Mouse (Mus musculus) kidney, adult 9 months (tissue): ENCODE measurements around the gene Dennd5b.
"Not testable (repeated sequence)": the region's sequence is repeated elsewhere in the genome, so short reads cannot be mapped to it uniquely, and the experiment has no call there.

Experiments used
- DNase-seq: peaks from one replicate; pipeline ENCODE4 v3.0.0; 2022

Gene Dennd5b

DNA sequence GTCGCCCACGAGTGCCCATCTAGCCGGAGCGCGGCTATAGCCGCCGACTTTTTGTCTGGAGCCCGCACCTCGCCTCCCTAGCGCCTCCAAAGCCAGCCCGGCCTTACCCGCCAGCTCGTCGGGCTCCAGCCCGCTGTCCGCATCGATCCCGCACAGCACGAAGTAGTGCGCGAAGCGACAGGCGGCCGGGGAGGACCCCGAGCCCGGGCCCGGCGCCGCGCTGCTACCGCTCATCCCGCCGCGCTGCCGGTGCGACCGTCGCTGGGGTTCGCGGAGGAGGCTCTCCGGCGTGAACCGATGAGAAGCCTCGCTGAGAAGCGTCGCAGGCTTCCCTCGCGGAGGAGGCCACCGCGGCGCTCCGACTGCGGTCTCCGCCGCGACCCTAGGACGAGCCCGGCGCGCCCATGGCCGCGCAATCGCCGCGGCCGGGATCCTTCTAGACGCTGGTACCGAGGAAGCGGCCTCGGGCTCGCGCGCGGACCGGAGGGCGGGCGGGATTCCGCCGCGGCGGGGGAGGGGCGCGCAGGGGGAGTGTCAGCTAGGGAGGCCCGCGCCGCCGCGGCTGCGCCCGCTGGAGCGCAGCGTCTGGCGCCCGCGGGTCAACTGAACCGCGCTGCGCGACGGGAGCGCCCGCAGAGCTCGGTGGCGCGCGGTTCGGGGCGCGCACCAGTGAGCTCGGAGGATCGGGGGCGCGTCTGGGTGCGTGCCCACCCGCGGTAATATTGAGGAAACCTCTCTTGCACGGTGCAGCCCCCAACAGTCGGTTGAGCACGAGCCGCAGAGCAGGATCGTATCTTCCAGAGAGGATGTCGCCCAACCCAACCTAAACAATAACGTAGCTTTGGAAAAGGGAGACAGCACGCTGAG, at the start of gene Dennd5b:
Gene Dennd5b (minus strand): TSS at position 605 of the 867 bp plus-strand sequence.
- DNase-seq, result peak; percentile 79

DNA sequence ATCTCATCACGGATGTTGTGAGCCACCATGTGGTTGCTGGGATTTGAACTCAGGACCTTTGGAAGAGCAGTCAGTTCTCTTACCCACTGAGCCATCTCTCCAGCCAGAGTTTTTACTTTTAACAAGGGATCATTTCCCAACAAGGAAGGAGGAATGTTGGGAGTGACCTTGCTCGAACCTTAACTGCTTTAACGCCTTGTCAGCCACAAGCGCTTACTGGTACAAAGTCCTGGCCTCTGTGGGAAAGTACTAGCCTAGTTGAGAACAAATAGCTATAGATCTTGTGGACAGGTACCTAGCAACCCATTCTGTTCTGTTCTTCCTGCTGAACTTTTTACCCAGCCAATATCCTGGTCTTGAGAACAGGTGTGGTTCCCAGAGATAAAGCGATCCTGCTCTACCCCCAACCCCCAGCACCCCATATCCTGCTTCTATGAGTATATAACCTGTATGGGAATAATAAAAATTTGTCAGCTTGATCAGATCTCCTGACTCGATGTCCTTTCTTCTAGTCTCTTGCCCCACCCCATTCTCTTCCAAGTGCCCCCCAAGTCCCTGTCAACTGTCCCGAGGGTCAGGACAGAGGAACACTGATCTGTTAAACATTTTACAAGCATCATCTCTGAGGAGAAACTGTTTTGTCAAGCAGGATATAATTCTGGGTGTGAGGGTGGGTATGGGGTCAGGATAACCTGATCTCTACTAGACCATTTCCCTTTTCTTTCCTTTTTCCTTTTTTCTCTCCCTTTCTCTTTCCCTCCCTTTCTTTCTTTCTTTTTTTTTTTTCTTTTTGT, 47.2 kb upstream of the Dennd5b start:
- DNase-seq, result peak; percentile 80

DNA sequence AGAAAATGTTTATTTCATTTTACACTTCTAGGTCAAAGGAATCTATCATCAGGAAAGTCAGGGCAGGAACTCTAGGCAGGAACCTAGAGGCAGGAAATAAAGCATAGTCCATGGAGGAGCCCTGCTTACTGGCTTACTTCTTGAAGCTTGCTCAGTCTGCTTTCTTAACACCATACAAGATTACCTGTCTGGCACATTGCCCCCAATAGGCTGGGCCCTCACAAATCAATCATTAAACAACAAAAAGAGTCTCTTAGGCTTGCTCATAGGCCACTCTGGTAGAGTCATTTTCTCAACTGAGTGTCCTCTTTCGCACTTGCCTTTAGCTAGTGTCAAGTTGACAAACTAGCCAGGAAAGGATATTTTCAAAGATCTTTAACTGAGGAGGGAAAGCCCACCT, 43.7 kb upstream of the Dennd5b start:
- peak; percentile 65 for DNase-seq

DNA sequence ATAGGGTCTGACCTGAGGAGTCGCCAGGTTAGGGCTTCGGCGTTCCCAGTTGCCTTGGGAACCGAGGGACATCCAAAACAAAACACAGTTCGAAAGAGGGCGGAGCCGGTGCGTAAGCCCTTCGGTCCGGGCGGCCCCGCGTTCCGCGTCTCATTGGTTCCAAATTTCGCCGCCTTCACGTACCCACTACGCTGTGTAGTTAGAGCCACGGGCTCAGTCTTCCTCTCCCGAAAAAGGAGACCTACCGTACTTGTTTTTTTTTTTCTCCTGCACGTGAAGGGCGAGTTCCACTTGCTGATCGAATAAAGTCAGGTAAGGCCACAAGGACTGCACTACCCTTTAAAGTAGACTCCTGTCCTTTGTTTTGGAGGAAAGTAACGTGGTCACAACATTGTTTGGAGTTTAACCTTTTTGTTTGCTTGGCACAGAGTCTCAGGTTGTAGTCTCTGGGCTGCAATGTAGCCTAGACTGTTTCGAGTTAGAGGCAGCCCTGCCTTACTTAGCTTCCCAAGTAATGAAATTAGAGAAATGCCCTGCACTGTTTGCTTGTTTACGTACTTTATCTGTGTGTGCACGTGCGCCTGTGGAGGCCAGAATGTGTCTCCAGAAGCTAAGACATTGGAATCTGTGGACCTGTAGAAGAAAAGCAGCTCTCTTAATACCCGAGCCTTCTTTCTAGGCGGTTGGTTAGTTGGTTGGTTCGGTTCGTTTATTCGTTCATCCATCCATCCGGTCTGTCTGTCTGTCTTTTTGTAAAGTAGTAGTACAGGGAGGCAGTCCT, 40.1 kb upstream of the Dennd5b start:
- peak; percentile 90 for DNase-seq

DNA sequence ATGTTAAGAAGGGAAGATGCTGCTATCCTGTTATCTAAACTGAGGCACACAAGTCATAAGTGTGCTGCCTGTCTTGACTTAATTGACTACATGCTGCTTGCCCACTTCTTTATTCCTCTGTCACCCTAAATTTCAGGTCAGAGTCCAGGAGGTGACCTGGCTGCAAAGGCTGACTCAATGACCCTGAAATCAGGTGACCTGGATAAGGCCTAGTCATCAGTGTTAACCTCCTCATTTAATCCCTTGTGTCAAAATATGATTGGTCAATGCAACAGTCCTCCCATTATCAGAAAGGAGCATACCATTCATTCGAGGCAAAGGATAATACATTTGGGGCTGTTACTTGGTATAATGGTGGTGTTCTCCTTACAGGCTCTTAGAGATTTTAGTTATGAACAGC, 38.0 kb upstream of the Dennd5b start, which contains the start of gene Etfbkmt:
Gene Etfbkmt (plus strand): TSS at position 379 of the 400 bp plus-strand sequence.
- no peak for DNase-seq

DNA sequence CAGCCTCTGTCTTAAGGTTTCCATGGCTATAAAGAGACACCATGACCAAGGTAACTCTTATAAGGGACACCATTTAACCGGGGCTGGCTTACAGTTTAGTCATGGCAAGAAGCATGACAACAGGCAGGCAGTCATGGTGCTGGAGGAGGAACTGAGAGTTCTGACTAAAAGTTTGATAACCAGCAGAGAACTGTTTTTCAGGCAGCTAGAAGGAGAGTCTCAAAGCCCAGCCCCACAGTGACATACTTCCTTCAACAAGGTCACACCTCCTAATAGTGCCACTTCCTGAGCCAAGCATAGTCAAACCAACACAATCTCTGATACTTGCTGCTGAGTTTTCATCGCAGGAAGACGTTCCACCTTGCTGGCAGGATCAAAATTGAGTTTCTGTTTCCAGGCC, 37.5 kb upstream of the Dennd5b start:
- no peak for DNase-seq

DNA sequence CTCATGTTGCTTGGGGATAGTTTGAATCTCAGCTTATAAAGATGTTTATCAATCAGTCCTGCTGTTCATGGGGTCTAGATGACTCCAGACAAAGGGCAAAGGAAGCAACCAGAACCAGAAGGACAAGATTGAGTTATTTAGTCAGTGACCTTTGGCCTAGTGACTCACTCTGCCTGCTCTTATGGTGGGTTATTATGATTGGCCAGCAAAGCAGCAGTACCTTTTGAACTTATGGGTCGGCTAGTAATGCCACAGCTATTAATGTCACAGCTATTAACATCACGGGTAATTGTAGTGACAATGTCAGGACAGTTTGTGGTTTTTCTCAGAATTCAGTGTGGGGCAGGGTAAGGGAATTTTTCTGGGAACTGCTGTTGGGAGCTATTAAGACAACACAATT, 36.5 kb upstream of the Dennd5b start:
- no peak for DNase-seq

DNA sequence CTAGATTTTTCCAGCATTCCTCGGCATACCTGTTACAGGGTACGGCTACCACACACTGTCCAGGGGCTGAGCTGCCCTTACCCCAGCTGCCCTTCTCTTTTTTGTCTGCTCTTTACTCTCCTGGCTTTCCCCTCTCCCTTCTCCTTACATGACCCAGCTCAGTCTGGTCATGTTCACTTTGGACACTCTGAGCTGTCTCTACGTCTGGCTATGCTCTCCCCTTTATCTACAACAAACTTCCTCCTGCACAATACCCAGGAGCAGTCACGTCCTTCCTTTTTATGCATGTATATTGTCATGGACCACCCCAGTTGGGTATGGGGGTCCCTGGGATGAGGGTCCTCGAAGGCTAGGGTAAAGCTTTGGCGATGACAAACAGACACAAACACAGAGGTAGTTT, 34.2 kb upstream of the Dennd5b start:
- no peak for DNase-seq

DNA sequence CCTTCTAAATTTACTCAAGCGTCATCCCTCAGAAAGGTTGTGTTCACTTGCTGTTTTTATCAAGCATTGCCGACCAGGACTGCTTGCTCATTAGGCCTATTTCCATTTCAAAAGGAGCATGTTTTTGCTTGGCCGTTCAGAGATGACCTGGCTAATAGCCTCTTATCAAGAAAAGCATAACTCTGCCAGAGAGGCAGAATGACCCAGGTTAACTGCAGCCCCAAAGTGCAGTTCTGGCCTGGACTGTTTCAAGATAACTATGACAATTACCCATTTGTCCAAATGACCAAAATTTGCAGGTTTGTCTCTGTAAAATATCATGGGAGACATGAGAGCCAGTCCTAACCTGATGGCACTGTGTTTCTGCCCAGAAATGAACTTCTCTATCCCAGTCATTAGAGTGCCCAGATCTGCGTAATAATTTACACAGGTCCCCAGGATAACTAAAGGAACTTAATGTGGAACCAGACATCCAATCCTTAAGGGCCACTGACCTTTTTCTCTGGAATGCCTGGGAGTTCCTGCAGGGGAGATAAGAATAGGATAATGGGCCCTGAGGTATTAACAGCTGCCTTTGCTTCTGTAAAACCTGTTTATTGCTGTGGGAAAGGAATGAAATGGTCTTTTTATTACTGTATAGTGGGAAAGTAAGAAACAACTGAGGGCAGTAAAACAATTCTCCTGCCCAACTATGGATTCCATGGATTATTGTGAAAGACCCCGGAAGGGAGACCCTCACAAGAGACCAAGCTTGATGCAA, 33.1 kb upstream of the Dennd5b start:
- DNase-seq, result no peak

DNA sequence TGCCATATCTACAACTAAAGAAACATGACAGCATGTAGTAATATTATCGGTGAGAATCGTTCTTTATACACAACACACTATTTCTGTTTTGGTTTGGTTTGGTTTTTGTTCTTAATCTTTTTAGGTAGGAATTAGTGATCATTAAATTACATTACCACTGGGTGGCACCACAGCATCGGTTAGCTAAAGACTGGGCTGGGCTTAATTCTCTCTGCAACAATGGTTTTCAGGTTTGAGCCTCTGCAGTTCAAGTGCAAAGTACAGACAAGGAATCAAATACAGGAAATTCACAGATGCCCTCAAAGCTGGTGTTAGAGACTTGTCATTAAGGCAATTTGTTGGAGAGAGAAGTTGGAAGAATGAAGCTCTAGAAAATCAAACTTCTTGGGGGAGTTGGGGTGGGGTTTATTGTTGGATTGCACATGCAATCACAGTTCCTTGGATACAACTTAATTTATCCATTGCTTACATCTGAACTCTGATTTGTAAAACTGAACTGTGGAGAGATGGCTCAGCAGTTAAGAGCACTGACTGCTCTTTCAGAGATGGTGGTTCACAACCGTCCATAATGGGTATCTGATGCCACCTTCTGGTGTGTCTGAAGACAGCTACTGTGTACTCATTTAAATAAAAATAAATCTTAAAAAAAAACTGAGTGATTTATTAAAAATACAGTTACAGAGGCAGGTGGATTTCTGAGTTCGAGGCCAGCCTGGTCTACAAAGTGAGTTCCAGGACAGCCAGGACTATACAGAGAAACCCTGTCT, 31.0 kb upstream of the Dennd5b start:
- DNase-seq, result peak; percentile 77

DNA sequence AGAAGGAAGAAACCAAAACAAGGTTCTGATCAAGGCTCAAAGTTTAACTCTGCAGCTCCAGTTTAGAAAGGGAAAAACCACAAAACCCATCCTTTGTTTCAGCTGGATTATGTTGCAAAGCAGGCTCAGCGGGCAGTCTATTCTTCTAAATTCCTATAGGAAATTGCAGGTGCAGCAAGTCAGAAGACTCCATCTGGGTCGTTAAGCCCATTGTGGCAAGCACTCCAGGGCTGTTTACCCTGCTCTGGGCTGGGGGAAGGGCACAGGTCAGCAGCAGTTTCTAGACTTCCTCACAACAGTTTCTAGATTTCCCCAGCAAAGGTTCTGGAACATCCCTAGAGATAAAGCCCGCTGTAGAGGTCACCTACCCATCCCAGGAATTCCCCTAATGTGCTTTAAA, 29.6 kb upstream of the Dennd5b start:
- DNase-seq, result no peak

DNA sequence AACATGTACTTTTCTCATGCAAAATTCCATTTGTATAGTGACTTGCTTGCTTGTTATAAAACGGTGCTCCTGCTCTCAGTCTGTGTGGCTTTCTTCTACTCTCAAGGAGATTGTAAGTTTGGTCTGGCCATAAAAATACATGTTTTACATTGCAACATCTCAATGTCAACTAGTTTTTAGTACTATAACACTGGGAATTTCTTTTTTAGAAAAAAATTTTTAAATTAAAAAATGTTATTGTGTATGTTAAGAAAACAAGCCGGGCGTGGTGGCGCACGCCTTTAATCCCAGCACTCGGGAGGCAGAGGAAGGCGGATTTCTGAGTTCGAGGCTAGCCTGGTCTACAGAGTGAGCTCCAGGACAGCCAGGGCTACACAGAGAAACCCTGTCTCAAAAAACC, 28.4 kb upstream of the Dennd5b start, which contains the start of gene Gm10203:
Gene Gm10203 (plus strand): TSS at position 301 of the 400 bp plus-strand sequence.
- not testable (repeated sequence) for DNase-seq

DNA sequence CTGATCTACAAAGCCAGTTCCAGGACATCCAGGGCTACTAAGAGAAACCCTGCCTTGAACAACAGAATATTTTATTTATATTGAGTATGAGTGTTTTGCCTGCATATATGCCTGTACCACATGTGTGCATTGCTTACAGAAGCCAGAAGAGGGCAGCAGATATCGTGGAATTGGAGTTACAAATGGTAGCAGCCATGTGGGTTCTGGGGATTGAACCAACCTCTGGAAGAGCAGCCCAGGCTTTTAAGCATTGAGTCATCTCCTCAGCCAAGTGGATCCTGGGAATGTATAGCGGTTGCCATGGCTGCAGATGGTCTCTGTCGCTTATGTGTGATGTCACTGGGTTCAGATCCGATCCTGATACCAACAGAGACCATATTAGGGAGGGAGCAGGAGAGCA, 25.2 kb upstream of the Dennd5b start:
- DNase-seq, result peak; percentile 77

DNA sequence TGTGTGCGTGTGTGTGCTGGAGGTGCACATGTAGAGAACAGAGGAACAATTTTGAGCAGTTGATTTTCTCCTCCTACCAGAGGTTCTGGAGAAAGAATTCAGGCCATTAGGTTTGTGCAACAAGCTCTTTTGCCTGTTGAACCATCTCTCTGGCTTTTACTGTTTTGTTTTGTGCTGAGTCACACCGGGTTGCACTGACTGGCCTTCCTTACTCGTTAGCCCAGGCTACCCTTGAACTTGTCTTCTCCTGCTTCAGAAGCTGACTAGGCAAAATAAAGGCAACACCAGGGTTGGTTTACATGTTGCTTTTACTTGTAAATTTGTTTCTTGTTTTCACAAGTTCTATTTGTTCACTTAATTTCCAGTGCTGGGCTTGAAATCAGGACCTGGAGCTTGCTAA, 21.6 kb upstream of the Dennd5b start:
- DNase-seq, result no peak

DNA sequence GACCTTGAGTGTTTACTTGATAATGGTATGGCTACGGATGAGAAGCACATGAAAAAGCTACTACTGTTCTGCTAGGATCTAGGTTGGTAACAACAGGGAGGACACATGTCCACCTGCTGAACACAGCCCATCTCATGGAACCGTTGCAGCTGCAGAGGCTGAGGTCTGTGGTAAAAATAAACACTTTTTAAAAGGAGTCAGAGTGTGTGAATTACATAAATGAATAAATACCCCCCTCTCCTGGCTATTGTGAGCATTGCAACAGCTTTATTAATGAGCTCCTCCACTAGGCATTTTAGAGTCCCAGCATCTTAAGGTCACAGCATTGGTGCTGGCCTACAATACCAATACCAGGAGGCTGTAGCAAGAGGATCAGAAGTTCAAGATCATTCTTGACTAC, 18.4 kb upstream of the Dennd5b start:
- peak; percentile 91 for DNase-seq

DNA sequence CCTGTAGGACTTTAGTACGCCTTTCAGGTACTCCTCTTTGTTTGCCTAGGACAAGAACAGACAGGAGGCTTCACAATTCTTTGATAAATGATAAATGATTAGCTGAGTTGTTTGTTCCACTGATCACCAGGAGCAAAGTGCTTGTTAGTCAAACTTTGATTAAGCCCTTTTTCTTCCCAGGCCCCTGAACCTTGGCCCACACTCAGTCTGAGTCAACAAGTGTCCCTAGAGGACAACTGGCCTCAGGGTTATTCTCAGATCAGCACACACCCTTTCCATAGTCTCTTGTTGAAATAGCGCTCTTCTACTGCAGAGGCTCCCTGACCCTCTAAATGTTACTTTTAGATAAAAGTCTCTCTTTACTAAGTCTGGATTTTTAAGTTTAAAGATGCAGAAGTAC, 17.5 kb upstream of the Dennd5b start:
- peak; percentile 87 for DNase-seq

DNA sequence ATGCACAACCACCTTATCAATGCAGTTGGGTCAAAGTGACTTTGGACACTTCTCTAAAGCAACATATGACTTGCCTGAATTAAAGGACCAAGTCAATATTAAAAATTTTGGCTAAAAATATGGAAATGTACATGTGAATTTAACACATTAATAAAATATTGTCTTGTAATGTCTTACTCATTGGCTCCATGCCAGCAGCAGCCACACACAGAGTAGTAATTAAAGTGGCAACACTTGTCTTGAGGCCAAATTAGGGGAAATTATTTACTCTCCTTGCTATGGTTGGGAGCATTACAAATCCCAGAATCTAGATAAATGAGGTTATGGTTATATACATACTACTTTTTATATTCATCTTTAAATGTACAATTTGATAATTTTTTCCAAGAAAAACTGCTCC, 15.5 kb upstream of the Dennd5b start:
- DNase-seq, result peak; percentile 55

DNA sequence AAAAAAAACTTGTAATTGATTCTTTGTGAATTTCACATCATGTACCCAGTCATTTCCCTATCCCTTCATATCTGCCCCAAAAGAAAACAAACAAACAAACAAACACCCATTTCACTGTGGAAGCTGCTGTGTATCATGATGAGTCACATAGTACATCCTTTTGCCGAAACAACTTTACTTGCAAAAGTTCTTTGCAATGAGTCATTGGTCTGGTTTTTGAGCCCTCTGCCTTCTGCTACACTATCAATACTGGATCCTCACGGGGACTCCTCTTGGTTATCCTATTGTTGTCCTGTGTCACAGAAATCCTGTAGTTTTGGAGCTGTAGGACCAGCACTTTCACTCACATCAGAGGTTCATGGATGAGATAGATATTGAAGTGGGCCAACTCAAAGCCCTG, 7.4 kb upstream of the Dennd5b start:
- no peak for DNase-seq

DNA sequence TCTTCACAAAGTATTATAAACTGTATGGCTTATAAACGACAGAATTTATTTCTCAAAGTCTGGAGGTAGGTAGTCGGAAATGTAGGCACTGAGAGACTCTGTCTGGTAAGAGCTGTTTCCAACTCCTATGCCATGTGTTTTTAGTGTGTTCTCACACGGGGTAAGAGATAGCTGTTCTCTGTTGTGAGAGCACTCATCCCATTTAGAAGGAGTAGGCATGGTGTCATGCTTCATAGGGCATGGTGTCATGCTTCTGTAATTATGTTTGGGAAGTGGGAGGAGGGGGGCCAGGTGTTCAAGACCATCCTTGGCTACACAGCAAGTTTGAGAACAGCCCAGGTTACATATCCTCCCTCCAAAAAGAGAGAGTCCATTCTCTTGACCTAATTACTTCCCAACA, 6.1 kb upstream of the Dennd5b start:
- DNase-seq, result no peak

DNA sequence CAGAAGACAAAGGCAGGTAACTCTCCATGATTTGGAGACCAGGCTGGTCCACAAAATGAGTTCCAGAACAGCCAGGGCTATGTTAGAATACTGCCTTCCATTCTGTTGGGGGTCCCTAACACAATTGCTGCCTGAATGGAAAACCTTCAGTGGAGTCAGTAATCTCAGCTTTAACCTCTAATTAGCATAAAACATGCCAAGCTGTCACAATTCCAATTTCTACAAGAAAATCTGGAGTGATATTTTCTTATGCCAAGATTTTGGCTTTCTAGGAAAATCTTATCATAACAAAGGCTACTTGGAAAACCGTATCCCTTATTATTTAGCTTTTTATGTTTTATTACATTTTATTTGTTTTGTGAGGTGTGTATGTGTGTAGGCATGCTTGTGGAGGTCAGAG, 2.0 kb upstream of the Dennd5b start:
- no peak for DNase-seq

DNA sequence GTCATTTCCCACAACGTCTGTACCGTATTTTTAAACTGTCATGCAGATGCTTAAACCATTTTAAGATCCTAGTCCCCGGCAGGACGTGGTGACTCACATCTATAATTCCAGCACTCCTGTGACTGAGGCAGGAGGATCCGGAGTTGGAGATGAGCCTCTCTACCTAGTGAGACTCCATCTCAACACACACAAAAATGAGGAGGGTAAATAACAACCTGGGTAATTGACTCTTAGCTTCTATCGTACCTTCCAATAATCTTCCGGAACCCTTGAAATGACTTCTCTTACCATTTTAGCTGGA, 413 bp upstream of the Dennd5b start:
- DNase-seq, result no peak
